In genomic region chr12:88211458-88211857, GRCm38 (mm10) we compare ENCODE assay signal across 11 mouse cellular contexts. TPM values are rescaled to one million over a fixed set of nuclear protein-coding genes. Genes with fewer than 3 reads are reported as not detected.
DNase-seq lines count a peak whose midpoint lies in the region; TF ChIP-seq lines count a peak whose summit lies in the region.
"Not testable (repeated sequence)": the region's sequence is repeated elsewhere in the genome, so short reads cannot be mapped to it uniquely, and the experiment has no call there.
"Had no signal": no experiment of that assay in that cellular context is flagged by ENCODE, and none has a peak within 500 bp of the region (broad histone marks: within the 10 kb centered on the region; RNA-seq: fewer than 3 reads in every experiment).

No protein-coding gene starts in this region.

- H3K79me2 ChIP-seq in C2C12 (ENCODE audit: control insufficient read depth, insufficient read depth); myocyte (ENCODE audit: control insufficient read depth, insufficient read depth): not testable (repeated sequence)

- TF ChIP-seq POLR2A in myocyte (IDR thresholded peaks at IDR 0.05; ENCODE audit: insufficient read length, low read depth) = not testable (repeated sequence)

- H3ac ChIP-seq in C2C12 (ENCODE audit: control insufficient read depth, insufficient read length, low read depth); myocyte (ENCODE audit: control insufficient read depth, insufficient read length): not testable (repeated sequence)

- not testable (repeated sequence) for H3K27me3 ChIP-seq in C2C12 (ENCODE audit: control insufficient read depth, insufficient read depth, insufficient read length); myocyte (ENCODE audit: control insufficient read depth, insufficient read depth, insufficient read length)

- H3K79me3 ChIP-seq in C2C12 (ENCODE audit: low read depth) = not testable (repeated sequence)

- peak; percentile 3 for DNase-seq in Muller cell, postnatal 12 days (ENCODE audit: inconsistent ontology term)
- peak; percentile 70 for DNase-seq in heart, adult 11 months

- peak overlapping the region; percentile 43 for H3K4me2 ChIP-seq in myocyte (ENCODE audit: low read depth)

- not testable (repeated sequence) for H3K4me3 ChIP-seq in C2C12 (ENCODE audit: insufficient read depth, poor library complexity, severe bottlenecking); myocyte

- not testable (repeated sequence) for H3K36me3 ChIP-seq in C2C12 (ENCODE audit: control insufficient read depth, insufficient read depth); myocyte (ENCODE audit: control insufficient read depth, insufficient read depth)

- not testable (repeated sequence) for TF ChIP-seq CTCF in C2C12 (IDR thresholded peaks at IDR 0.05; ENCODE audit: control insufficient read depth, insufficient read depth, insufficient read length)

TF ChIP-seq in C2C12, 6 proteins besides CTCF, POLR2A, EP300 and RAD21:
- peak; percentile 50 for TF ChIP-seq MYOD1 (IDR thresholded peaks at IDR 0.05; ENCODE audit: control insufficient read depth, insufficient read length, low read depth)

TF ChIP-seq in myocyte, 11 proteins besides CTCF, POLR2A, EP300 and RAD21:
- TF ChIP-seq TCF12 (IDR thresholded peaks at IDR 0.05; ENCODE audit: insufficient read depth, poor library complexity, severe bottlenecking) (peak; percentile 40), MYOG (IDR thresholded peaks at IDR 0.05; ENCODE audit: control insufficient read depth in 1 of 3, insufficient read depth in 1 of 3, insufficient read length in 2 of 3, low read depth in 2 of 3) (peak in 1 of 3 experiments; percentile 21), MYOD1 (IDR thresholded peaks at IDR 0.05; ENCODE audit: control insufficient read depth in 1 of 3, insufficient read length in 2 of 3, low read depth in 2 of 3) (peak in 1 of 3 experiments; percentile 66)

RNA-seq across cellular contexts. Expression of gene Gm10436, which starts 29.6 kb away (rescaled TPM):
- polyA plus RNA-seq in C2C12 (2012; fragmentation: generic; extraction: Trizol) = 0.11 TPM
- polyA plus RNA-seq in myocyte (2012; fragmentation: generic; extraction: Trizol) = 0.14 TPM
- polyA plus RNA-seq: activated CD4-positive, CD25-positive, alpha-beta regulatory T cell, adult 4 months; adrenal gland, adult 2 months; brain, embryonic 14.5 days; CD4-positive, CD25-positive, alpha-beta regulatory T cell, adult 4 months; cerebellum, adult 2 months; G1E; Patski had no signal

RNA-seq across cellular contexts. Expression of gene Gm8332, which starts 38.4 kb away (rescaled TPM):
- polyA plus RNA-seq in C2C12 (2012; fragmentation: generic; extraction: Trizol) (0.88 TPM), myocyte (2012; fragmentation: generic; extraction: Trizol) (4.4 TPM)
- polyA plus RNA-seq: activated CD4-positive, CD25-positive, alpha-beta regulatory T cell, adult 4 months; adrenal gland, adult 2 months; brain, embryonic 14.5 days; CD4-positive, CD25-positive, alpha-beta regulatory T cell, adult 4 months; cerebellum, adult 2 months had no signal
